Mouse (Mus musculus) left cerebral cortex, adult 11 months (tissue): Measurements from ENCODE around the gene Ckap4.

Source experiments
- DNase-seq: peaks from one replicate; pipeline ENCODE4 v3.0.0; 2022; ENCODE audit warnings: low spot score

The Ckap4 gene

DNA sequence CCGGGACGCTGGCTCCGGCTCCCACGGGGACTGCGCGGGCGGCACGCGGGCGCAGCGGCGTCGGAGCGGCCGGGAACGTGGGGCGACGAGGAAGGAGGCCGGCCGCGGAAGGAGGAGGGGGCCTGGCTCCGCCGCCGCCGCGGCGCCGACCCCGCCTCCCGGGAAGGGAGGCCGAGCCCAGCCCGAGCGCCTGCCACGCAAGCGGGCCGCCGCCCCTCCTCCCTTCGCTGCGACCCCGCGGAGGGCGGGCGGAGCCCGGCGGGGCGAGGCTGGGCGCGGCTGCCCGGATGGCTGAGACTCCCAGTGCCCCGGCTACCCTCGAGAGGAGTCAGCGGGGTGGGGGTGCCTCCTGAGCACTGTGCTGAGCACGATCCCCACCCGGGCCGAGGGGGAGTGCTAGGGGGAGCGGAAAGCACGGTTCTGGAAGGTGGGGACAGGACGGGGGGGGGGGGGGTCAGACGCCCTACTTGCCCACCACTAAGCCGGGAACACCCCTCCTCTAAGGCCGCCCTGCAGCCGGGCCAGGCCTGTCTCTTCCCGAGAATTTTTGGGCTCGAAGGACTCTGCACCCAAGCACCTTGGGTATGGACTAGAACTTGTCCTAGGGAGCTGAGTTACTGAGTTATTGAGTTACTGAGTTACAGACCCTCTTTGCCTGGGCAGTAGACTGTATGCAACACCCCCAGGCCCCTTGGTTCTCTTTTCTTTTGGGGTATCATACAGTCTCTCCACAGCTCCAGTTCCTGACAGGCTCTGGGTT is at the start of gene Ckap4:
Gene Ckap4, minus strand, starts transcription at position 151 of the 760 bp plus-strand sequence.
- DNase-seq = no peak

DNA sequence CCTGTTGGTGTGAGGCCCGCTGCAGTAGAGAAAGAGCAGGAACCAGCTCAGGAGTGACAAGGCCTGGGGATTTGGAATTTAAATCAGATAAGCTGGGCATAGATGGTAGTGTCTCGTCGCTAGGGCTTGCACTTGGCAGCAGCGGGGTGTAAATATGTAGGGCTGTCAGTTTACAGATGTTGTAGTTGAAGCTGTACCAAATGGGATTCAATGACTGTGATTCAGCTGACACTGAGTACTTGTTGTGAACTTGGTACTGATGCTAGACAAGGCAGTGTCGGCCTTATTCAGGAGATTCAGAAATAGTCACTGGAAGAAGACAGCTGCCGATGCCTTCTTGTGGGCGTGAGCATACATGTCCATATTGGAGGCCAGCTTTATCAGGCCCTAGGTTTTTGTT is 48.4 kb upstream of the Ckap4 start:
- DNase-seq = no peak

DNA sequence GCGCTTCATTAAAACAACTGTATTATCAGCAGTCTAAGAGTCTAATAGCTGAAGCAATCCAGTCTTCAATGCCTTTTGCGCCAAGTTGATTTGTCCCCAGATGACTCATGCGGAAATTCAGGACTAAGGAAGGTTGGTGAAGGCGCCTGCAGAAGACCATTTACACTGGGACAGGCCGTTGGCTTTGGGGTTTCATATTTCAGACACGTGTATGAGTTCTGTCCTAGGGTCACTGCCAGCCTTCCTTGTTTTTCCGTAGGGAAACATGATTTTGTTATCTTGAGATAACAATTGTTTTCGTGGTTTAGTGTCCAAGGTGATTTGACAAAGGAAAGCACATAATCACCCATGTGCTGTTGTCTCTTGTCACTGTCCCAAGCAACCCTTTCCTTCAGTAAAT is 47.3 kb upstream of the Ckap4 start:
- DNase-seq = no peak

DNA sequence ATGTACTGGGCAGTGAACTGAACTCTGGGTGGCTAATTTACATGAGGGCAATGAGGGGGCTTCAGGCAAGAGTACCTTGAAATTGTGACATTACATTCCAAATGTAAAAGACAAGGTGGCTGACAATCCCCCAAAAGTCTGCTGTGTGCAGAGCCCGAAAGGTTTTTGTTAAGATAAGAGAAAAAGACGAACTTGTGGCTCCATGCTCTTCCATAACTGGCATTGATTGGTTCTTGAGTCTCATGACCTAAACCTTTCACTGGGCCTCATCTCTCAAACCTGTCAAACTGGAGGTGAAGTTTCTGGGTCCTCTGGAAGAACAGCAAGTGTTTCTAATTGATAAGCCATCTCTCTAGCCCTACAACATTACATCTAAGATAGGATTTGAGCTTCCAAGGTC is 45.7 kb upstream of the Ckap4 start:
- no peak for DNase-seq

DNA sequence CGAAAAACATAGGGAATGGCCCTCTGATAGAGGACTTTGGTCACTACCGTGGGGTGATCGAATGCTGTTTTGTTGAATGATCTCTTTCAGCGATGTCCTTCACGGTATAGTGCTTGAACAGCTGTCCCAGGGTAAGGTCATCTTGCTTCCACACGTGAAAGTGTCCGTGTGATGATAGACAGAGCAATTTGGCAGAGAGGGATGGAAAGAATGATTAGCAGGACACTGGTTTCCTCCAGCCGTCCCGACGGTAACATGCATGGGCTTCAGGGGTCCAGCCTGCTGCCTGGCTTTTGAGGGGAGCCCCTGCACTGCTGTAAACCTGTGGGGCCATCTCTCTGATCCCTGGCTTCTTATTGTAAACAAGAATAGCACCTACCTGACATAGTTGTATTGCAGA is 44.9 kb upstream of the Ckap4 start:
- no peak for DNase-seq

DNA sequence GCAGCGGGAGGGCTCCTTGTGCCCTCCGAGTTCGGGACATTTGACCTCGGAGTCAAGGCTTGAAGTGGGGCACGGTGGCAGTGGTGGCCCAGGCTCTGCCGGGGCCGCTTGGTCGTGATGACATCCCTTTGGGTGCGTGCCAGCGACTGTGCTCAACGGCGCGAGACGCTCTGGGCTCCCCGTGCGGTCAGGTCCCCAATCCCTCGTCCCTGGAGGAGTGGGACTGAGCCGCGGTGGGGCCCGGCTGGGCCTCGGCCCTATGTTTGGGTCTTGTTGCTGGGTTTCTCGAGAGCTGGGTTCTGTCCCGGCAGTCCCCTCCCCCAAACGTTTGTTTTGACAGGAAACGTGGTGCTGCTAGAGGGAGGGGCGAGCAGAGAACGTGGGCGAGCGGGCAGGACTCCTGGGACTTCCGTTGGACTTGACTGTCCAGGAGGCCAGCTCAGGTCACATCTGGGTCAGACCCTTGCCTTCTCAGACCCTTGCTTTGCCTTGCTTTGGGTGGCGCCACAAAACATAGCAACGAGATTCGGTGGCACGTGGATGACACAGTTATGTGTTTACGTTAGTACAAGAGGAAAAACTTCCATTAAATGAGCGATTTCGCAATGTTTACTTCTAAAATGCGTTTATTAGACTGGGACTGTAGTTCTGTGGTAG is 43.3 kb upstream of the Ckap4 start:
- DNase-seq = peak; percentile 57

DNA sequence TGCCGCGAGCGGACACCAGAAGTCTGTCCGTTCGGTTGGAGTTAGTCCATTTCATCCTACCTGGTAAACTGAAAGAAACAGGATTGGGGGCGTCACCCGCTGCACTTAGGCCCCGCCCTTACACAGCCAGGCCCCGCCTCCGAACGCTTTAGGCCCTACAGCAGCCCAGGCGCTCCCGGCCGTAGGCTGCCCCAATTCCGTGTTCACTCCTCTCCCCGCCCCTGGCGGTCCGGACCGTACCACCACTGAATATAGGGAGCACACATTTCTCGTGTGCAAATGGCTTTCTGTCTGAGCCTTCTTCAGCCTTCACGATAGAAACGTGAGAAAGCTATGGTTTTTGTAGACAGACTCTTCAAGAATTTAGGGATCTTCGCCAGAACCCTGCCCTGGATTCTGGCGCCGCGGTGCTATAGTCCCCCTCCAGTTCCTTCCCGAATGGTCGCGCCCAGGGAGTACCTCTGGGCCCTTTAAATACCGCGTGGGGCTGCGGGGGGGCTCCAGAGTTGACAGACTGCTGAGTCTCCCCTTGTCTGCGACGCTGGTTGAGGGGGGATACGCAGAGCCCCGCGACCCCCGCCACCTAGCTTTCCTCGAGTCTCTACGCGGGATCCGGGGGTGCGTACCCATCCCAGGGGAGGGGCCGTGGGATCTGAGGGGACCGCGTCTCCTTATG is 42.7 kb upstream of the Ckap4 start, which contains the start of gene Tcp11l2:
Gene Tcp11l2, plus strand, starts transcription at position 232 of the 676 bp plus-strand sequence.
- peak; percentile 94 for DNase-seq

DNA sequence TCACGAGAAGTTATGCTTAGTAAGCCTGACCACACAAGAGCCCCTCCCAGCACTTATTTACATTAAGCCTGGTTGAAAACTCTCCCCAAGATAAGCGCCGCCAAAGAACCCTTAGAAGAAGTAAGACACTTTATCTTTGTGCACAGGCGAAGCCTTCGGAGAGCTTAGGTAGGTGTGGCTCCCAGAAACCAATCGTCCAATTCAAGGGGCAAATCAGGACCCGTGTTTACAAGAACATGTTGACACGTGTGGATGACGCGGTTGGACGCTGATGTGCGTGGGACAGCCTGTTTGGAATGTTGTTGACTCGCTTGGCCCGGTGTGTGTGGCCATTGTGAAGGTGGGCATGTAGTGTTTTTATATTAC is 42.1 kb upstream of the Ckap4 start:
- DNase-seq = no peak

DNA sequence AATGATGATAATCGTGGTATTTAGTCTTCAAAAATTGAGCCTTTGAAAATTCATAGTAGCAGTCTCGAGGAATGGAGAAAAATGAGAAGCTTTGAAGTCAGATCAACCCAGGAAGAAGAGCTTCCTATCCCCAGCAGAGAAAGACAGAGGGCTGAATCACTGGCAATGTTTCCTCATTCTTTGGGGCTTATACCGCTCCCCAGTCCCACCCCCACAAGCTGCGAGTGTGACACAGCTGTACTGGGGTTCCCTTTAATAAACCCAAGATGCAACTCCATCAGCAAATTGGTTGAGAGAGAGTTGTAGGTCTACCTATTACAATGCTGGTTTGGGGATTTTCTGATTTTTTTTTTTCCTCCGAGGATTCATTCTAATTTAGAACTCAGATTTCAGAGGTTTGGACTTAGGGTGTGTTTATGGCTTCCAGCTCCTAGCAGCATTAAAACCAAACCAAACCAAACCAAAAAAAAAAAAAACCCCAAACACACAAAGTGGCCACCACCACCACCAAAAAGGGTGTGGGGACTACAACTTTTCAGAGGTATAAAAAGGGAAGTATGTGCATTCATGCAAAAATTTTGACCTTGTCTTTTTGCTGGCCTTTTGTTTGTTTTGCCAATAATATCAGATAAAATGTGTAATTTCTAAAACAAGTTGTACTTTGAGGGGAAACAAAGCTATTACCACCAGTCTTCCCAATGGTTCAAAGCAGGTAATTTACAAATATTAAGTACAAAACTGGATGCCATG is 40.0 kb upstream of the Ckap4 start:
- DNase-seq = no peak

DNA sequence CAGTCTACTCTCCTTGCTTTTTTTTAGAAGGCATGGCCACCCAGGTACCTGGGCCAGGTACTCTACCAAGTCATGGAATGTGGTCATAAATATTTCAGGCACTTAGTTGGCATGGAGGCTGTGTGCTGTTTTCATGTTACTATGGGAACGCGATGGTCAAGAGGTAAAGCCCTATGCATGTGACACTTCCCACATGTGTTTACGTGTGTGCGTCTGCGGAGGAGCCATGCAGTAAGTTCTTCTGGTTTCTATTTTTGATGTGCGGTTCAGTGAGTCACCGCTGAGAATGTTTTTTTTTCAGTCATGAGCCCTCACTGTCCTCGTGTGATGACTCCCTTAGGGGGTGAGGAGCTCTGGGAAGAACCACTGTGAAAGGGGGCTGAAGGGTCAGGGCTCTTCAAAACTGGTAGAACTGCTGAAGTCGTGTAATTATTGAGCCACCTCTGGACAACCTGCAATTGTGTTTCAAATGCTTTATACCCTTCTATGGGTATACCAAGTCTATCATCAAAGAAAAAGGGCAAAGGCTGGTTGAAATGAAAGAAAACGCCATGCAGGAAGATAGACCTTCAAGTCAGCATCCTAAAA is 37.3 kb upstream of the Ckap4 start:
- DNase-seq = no peak

DNA sequence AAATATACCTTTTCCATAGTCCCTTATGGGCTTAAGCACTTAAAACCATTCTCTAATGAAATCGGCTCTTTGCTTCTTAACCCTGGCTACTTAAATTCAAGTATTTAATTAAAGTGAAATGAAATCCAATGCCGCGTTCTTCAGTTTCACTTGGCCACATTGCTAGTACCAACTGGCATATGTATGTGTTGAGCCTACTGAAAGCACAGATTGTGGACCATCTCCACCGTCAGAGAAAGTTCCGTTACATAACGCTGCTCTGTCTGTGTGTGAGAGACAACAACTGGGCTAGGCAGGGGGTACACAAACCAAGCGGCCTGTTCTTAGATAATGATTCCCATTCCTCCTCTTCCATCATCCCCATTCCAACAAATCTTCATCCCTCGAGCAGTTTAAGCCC is 30.6 kb upstream of the Ckap4 start:
- no peak for DNase-seq

DNA sequence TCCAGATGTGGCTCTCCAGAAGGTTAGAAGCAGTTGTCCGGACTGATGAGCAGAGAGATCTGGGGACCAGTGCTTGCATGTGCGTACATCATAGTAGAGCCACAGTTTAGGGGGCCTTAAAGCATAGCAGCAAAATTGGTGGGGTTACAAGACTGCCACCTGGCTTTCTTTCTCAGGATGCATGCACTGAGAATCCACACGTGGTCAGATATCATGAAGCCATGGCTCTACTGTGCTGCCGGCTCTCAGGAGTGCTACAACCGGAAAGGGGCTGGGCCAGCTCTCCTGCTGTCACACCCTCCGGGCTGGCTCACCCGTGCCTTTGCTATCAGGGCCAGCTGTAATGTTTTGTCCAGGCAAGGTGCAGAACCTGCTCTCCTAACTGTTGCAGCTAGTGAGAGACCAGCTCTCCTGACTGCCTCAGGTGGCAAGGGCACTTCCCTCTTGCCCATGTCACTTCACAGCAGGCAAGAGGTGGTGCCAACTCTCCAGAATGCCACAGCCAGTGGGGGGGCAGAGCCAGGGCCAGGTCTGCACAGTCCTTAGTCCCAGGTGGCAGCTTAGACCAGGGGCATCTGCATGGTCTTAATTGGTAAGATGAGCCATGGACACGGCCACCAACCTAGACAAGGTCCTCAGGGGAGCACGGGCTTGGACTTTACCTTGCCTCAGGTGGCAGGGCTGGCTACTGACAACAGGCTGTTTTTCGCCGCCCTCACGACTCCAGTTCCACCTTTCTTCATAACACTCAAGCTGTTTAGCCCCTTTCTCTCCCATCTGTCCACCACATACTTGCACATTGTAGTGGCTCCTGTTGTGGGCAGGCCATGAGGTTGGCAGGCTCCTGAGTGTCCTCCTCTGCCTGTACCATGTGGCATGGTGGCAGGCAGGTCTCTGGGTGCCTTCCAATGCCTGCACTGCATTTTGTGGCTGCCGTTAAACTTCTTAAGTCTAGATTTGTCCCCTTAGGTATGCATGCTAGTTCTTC is 29.0 kb upstream of the Ckap4 start:
- DNase-seq = no peak

DNA sequence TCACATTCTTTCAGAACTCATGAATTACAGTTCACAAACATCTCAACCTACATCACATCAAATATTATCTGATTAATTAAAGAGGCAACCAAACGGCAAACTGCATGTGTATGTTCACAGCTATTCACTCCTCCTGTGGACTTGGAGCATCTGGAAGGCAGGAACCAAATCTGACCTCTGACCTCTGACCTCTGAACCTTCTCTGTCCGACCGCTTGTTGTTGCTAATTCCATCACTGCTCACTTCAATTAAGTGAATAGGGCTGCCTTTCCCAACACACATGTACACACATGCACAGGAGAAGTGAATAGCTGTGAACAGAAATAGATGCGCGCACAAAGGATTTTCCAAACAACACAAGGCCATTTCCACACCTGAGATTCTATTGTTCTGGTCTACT is 28.3 kb upstream of the Ckap4 start:
- DNase-seq = no peak

DNA sequence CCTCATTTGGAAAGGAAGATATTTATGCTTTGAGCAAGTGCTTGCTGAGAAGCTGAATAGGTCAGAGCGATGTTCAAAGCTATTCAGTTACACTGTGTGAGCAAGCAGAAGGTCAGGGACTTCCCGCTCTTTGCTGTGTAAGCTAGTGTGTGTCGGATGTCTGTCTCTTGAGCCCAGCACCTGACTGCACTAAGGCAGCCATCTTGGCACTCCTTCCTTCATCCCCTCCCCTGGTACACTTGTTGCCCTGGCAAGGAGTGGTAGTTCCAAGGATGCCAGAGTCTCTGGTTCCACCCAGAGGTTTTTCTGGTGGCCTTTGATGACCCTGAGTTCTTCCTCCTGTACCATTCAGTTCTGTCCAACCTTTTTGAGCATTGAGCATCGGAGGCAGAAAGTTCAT is 26.1 kb upstream of the Ckap4 start:
- DNase-seq = no peak

DNA sequence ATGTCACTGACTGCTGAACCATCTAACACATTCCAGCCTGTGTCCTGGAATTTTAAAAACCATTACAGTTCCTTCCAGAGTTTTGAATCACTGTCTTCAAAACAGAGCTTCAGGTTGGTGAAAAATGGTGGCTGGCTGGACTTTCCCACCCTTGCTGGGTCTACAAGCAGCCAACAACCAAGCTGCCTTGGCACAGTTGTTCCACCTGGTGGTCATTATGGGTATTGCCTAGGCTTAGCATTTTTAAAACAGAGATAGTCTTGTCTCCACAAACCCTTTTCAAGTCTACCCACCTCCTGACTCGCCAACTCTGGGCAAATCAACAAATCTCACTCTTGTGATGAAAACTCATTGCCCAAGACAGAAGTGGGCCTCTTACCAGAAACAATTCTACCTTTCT is 24.6 kb upstream of the Ckap4 start:
- DNase-seq = no peak

DNA sequence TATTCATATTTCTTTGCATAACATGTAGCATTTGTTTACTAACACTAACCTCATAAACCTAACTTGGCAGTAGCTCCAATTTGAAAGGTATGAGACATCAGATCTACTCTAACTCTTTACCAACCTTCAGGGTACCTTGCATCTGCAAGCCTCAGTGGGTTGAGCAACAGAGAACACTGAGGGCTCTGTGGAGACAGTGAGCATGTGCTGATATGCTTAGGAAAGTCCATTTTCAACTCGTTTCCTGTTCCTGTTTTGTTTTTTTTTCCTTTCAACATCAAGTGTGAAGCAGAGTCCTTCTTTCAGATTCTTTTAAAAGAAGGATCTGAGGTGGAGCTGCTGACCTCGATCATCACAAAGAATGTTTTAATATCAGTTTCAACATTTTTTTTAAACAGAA is 22.3 kb upstream of the Ckap4 start:
- DNase-seq = no peak

DNA sequence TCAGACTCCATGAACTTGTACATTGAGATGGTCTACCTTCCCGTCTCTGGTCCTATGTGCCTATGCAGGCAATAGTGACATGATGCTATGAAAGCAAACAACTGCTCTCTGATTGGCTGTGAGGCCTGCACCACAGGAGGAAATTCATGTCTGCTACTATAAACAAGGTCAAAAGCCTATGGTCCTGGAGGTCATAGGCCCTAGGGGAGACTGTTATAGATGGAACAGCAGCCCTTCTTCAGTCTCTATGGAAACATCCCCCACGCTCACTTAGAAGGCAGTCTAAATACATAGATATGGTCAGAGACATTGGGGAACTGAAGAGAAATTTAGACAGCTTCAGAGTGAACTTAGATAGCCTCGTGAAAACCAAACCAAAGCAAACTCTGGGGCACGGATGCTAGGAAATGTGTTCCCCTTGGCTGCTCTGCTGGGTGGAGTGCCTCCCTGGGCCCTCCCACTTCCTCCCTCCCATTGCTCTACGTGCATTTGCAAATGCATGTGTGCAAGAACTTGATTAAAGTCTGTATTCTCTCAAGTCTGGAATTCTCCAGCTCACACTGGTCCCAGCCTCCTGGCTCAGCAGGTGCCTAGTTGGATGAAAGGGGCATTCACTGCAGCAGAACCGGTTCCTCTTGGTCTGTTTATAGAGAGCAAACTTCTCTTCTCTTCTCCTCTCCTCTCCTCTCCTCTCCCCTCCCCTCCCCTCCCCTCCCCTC is 20.6 kb upstream of the Ckap4 start:
- DNase-seq = no peak

DNA sequence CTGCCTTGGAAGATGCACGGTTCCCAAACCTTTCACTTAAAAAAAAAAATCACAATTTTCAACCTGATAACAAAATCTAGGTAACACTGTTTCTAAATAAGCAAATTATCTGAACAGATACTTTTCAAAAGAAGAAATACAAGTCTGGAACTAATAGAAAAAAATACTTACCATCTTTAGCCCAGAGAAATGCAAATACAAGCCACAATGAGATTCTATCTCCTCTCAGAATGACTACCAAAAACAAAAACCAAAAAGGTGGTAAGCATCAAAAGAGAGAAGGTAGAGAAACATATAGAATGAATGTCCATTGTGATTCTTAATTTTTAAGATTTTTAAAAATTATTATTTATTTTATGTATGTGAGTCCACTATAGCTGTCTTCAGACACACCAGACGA is 18.6 kb upstream of the Ckap4 start:
- no peak for DNase-seq

DNA sequence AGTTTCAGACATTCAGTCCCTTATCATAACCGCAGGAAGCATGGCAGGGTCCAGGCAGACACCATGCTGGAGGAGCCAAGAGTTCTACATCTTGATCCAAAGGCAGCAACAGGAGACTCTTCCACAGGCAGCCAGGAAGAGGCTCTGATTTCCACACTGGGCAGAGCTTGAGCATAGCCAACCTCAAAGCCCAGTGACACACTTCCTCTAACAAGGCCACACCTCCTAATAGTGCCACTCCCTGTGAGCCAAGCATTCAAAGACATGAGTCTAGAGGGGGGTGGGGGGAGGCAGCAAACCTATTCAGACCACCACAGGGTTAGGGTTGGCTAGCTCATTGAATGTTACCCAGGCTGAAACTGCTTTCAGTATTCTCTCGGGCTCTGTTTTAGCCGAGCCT is 18.0 kb upstream of the Ckap4 start:
- no peak for DNase-seq

DNA sequence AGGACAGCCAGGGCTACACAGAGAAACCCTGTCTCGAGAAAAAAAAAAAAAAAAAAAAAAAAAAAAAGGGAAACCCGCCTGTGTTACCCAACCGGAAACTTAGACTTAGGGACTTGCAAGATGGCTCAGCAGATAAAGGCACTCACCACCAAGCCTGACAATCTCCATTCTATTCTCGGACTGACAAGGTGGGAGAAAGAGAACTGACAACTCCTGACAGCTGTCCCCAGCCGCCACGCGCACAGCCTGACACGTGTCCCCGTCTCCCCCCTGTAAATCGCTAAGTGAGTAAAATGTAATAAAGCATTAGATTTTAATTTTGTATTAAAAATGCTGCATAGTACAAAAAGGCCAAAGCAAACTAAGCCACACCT is 16.0 kb upstream of the Ckap4 start:
- no peak for DNase-seq
